32 mouse cellular contexts compared by ENCODE assay signal in the genomic region with DNA sequence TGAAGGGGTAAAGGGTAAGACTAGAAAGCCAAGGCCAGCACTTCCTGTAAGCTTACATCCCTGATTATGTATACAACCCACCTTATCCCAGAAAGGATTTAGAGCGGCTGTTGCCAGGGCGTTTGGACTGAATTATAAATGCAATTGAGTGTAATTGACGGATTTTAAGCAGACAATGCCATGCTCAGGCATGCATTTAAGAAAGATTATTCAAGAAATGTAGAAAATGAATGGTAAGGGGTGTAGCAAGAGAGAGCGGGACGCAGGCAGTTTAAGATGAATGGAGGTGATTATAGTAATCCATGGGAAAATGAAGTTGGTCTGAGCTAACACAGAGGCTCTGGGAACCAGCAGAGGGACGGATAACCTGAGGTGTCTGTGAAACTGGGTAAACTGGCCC.
A peak's percentile ranks its signal among the peaks of the same experiment; 100 is the strongest.
DNase-seq lines count a peak whose midpoint lies in the region; ATAC-seq and TF ChIP-seq lines count a peak whose summit lies in the region.
"Had no signal": no experiment of that assay in that cellular context is flagged by ENCODE, and none has a peak within 500 bp of the region (broad histone marks: within the 10 kb centered on the region; RNA-seq: fewer than 3 reads in every experiment).

No protein-coding gene starts in this region.

- no peak for DNase-seq in forebrain, embryonic 10.5 days (ENCODE audit: extremely low spot score, low spot score)
- no peak for DNase-seq in forebrain, postnatal 0 days
- DNase-seq in forebrain, embryonic 14.5 days (ENCODE audit: low spot score) = peak; percentile 25
- no peak for DNase-seq in embryonic facial prominence, embryonic 10.5 days (ENCODE audit: low spot score)
- no peak for DNase-seq in layer of hippocampus, adult 18-20 months (ENCODE audit: low spot score in 2 of 2)
- DNase-seq: adrenal gland, postnatal 10 days; adrenal gland, postnatal 36 days; B cell, adult 2 months; cerebellum, adult 11 months; cerebellum, adult 2 months; cerebellum, adult 9-11 months; cerebellum, postnatal 25 days; gastrocnemius, adult 2 months; gastrocnemius, postnatal 25 days; heart, adult 18-20 months; heart, postnatal 10 days; heart, postnatal 36 days; kidney, adult 11 months had no signal

- no peaks in the 10 kb centered on the region for H3K27me3 ChIP-seq in forebrain, embryonic 10.5 days (ENCODE audit: poor library complexity, severe bottlenecking)
- no peaks in the 10 kb centered on the region for H3K27me3 ChIP-seq in forebrain, postnatal 0 days (ENCODE audit: insufficient read depth, low read length)
- H3K27me3 ChIP-seq in forebrain, embryonic 14.5 days (replicated peaks; ENCODE audit: control insufficient read depth, insufficient read depth, low read length) = no peaks in the 10 kb centered on the region
- H3K27me3 ChIP-seq in forebrain, embryonic 12.5 days = no peaks in the 10 kb centered on the region
- no peaks in the 10 kb centered on the region for H3K27me3 ChIP-seq in midbrain, embryonic 13.5 days
- H3K27me3 ChIP-seq in midbrain, embryonic 16.5 days (ENCODE audit: control insufficient read depth, insufficient read depth, low read depth, low read length) = no peaks in the 10 kb centered on the region
- no peaks in the 10 kb centered on the region for H3K27me3 ChIP-seq in embryonic facial prominence, embryonic 10.5 days (replicated peaks; ENCODE audit: low read depth, poor library complexity, severe bottlenecking)
- H3K27me3 ChIP-seq: CH12.LX; embryonic facial prominence, embryonic 13.5 days; heart, embryonic 12.5 days; heart, embryonic 15.5 days; hindbrain, embryonic 13.5 days; intestine, embryonic 15.5 days; Patski had no signal

- H3K4me3 ChIP-seq in forebrain, embryonic 10.5 days = no peak overlapping the region
- no peak overlapping the region for H3K4me3 ChIP-seq in forebrain, postnatal 0 days (ENCODE audit: low read depth, low read length)
- no peak overlapping the region for H3K4me3 ChIP-seq in forebrain, embryonic 14.5 days (ENCODE audit: low read depth, low read length)
- no peak overlapping the region for H3K4me3 ChIP-seq in forebrain, embryonic 12.5 days (replicated peaks)
- no peak overlapping the region for H3K4me3 ChIP-seq in midbrain, embryonic 13.5 days (replicated peaks)
- no peak overlapping the region for H3K4me3 ChIP-seq in midbrain, embryonic 16.5 days (ENCODE audit: low read depth, low read length)
- no peak overlapping the region for H3K4me3 ChIP-seq in embryonic facial prominence, embryonic 10.5 days
- H3K4me3 ChIP-seq: embryonic facial prominence, embryonic 13.5 days; erythroblast, embryonic 14.5 days; gastrocnemius, adult 2 months; heart, embryonic 12.5 days; heart, embryonic 15.5 days; hindbrain, embryonic 10.5 days; hindbrain, embryonic 13.5 days; intestine, embryonic 15.5 days had no signal

- ATAC-seq in forebrain, postnatal 0 days = no peak
- ATAC-seq in forebrain, embryonic 14.5 days = no peak
- no peak for ATAC-seq in forebrain, embryonic 12.5 days (ENCODE audit: low FRiP score)
- 0 out of 2 replicates have a peak, but pooled peaks have one; percentile 9 for ATAC-seq in midbrain, embryonic 13.5 days
- ATAC-seq in midbrain, embryonic 16.5 days = no peak
- ATAC-seq: hindbrain, embryonic 16.5 days; intestine, embryonic 15.5 days; Patski had no signal

- H3K4me1 ChIP-seq in forebrain, embryonic 10.5 days = peaks cover 32% of the 10 kb centered on the region
- H3K4me1 ChIP-seq in forebrain, postnatal 0 days (ENCODE audit: insufficient read depth) = no peaks in the 10 kb centered on the region
- no peaks in the 10 kb centered on the region for H3K4me1 ChIP-seq in forebrain, embryonic 14.5 days (ENCODE audit: control insufficient read depth, insufficient read depth, low read length)
- H3K4me1 ChIP-seq in forebrain, embryonic 12.5 days = peaks cover 17% of the 10 kb centered on the region
- H3K4me1 ChIP-seq in midbrain, embryonic 13.5 days (replicated peaks) = peaks cover 14% of the 10 kb centered on the region
- peaks cover 2% of the 10 kb centered on the region; the same call in 1 of the 2 replicates for H3K4me1 ChIP-seq in midbrain, embryonic 16.5 days (ENCODE audit: control insufficient read depth, insufficient read depth, low read length)
- H3K4me1 ChIP-seq in embryonic facial prominence, embryonic 10.5 days = peaks cover 33% of the 10 kb centered on the region
- H3K4me1 ChIP-seq: embryonic facial prominence, embryonic 13.5 days; heart, embryonic 12.5 days; heart, embryonic 15.5 days; intestine, embryonic 15.5 days had no signal

- no peaks in the 10 kb centered on the region for H3K9me3 ChIP-seq in forebrain, embryonic 10.5 days
- H3K9me3 ChIP-seq in forebrain, postnatal 0 days (ENCODE audit: low read length) = no peaks in the 10 kb centered on the region
- H3K9me3 ChIP-seq in forebrain, embryonic 14.5 days (replicated peaks; ENCODE audit: control insufficient read depth, low read length) = no peaks in the 10 kb centered on the region
- no peaks in the 10 kb centered on the region for H3K9me3 ChIP-seq in forebrain, embryonic 12.5 days
- H3K9me3 ChIP-seq in midbrain, embryonic 13.5 days = no peaks in the 10 kb centered on the region
- H3K9me3 ChIP-seq in midbrain, embryonic 16.5 days (replicated peaks; ENCODE audit: control insufficient read depth, low read length, poor library complexity, severe bottlenecking) = no peaks in the 10 kb centered on the region
- H3K9me3 ChIP-seq in embryonic facial prominence, embryonic 10.5 days = no peaks in the 10 kb centered on the region
- H3K9me3 ChIP-seq: embryonic facial prominence, embryonic 13.5 days; heart, embryonic 12.5 days; heart, embryonic 15.5 days; hindbrain, embryonic 10.5 days; hindbrain, embryonic 13.5 days; intestine, embryonic 15.5 days had no signal

- 35% methylated on average over 6 of the region's 6 CpGs for WGBS in forebrain, embryonic 10.5 days
- WGBS in forebrain, postnatal 0 days = 22% methylated on average over 6 of the region's 6 CpGs
- WGBS in forebrain, embryonic 14.5 days = 11% methylated on average over 6 of the region's 6 CpGs
- 16% methylated on average over 6 of the region's 6 CpGs for WGBS in forebrain, embryonic 12.5 days
- 21% methylated on average over 6 of the region's 6 CpGs for WGBS in midbrain, embryonic 13.5 days
- WGBS in midbrain, embryonic 16.5 days = 15% methylated on average over 6 of the region's 6 CpGs
- WGBS in embryonic facial prominence, embryonic 10.5 days = 53% methylated on average over 6 of the region's 6 CpGs

- TF ChIP-seq CTCF in forebrain, postnatal 0 days (IDR thresholded peaks at IDR 0.05; ENCODE audit: low read depth) = no peak

- peak overlapping the region; percentile 21 for H3K27ac ChIP-seq in forebrain, embryonic 10.5 days
- H3K27ac ChIP-seq in forebrain, postnatal 0 days (ENCODE audit: low read depth, low read length) = no peak overlapping the region
- no peak overlapping the region for H3K27ac ChIP-seq in forebrain, embryonic 14.5 days (ENCODE audit: low read depth, low read length)
- no peak overlapping the region for H3K27ac ChIP-seq in forebrain, embryonic 12.5 days
- no peak overlapping the region for H3K27ac ChIP-seq in midbrain, embryonic 13.5 days
- H3K27ac ChIP-seq in midbrain, embryonic 16.5 days (ENCODE audit: low read length) = no peak overlapping the region
- H3K27ac ChIP-seq in embryonic facial prominence, embryonic 10.5 days (replicated peaks) = 0 out of 2 replicates have a peak overlapping the region, but pooled peaks have one; percentile 4
- H3K27ac ChIP-seq: embryonic facial prominence, embryonic 13.5 days; gastrocnemius, adult 2 months; heart, embryonic 15.5 days; hindbrain, embryonic 10.5 days; hindbrain, embryonic 13.5 days; intestine, embryonic 15.5 days had no signal

- H3K36me3 ChIP-seq in forebrain, embryonic 10.5 days (replicated peaks) = no peaks in the 10 kb centered on the region
- H3K36me3 ChIP-seq in forebrain, postnatal 0 days (ENCODE audit: insufficient read depth) = no peaks in the 10 kb centered on the region
- H3K36me3 ChIP-seq in forebrain, embryonic 14.5 days (ENCODE audit: control insufficient read depth, insufficient read depth, low read length) = no peaks in the 10 kb centered on the region
- no peaks in the 10 kb centered on the region for H3K36me3 ChIP-seq in forebrain, embryonic 12.5 days (replicated peaks)
- no peaks in the 10 kb centered on the region for H3K36me3 ChIP-seq in midbrain, embryonic 13.5 days
- H3K36me3 ChIP-seq in midbrain, embryonic 16.5 days (ENCODE audit: control insufficient read depth, insufficient read depth, low read length) = no peaks in the 10 kb centered on the region
- H3K36me3 ChIP-seq in embryonic facial prominence, embryonic 10.5 days (replicated peaks) = no peaks in the 10 kb centered on the region
- H3K36me3 ChIP-seq: embryonic facial prominence, embryonic 13.5 days; G1E; heart, embryonic 12.5 days; heart, embryonic 15.5 days; hindbrain, embryonic 10.5 days; hindbrain, embryonic 13.5 days; intestine, embryonic 15.5 days had no signal

- H3K4me2 ChIP-seq in forebrain, postnatal 0 days (ENCODE audit: low read depth) = no peak overlapping the region
- no peak overlapping the region for H3K4me2 ChIP-seq in forebrain, embryonic 14.5 days (ENCODE audit: low read length)
- H3K4me2 ChIP-seq in forebrain, embryonic 12.5 days = no peak overlapping the region
- H3K4me2 ChIP-seq in midbrain, embryonic 13.5 days (replicated peaks) = no peak overlapping the region
- H3K4me2 ChIP-seq in midbrain, embryonic 16.5 days (ENCODE audit: low read length) = no peak overlapping the region
- H3K4me2 ChIP-seq: embryonic facial prominence, embryonic 13.5 days; heart, embryonic 12.5 days; heart, embryonic 15.5 days; hindbrain, embryonic 13.5 days; intestine, embryonic 15.5 days had no signal

- H3K9ac ChIP-seq in forebrain, postnatal 0 days = no peak overlapping the region
- no peak overlapping the region for H3K9ac ChIP-seq in forebrain, embryonic 14.5 days (ENCODE audit: low read length)
- no peak overlapping the region for H3K9ac ChIP-seq in forebrain, embryonic 12.5 days
- H3K9ac ChIP-seq in midbrain, embryonic 13.5 days (replicated peaks) = no peak overlapping the region
- no peak overlapping the region for H3K9ac ChIP-seq in midbrain, embryonic 16.5 days (ENCODE audit: low read depth, low read length)
- H3K9ac ChIP-seq: embryonic facial prominence, embryonic 13.5 days; heart, embryonic 12.5 days; heart, embryonic 15.5 days; hindbrain, embryonic 13.5 days; intestine, embryonic 15.5 days had no signal

Comparison
In these comparisons a context has a peak if more than half of its experiments do, and no peak if none do; other contexts are left out.
1. H3K27ac ChIP-seq: peak in forebrain, embryonic 10.5 days (single experiment) and embryonic facial prominence, embryonic 10.5 days (single experiment); none in forebrain, postnatal 0 days (single experiment), forebrain, embryonic 14.5 days (single experiment), forebrain, embryonic 12.5 days (single experiment), midbrain, embryonic 13.5 days (single experiment) and midbrain, embryonic 16.5 days (single experiment).